Comparison of ENCODE assay signal across 22 mouse cellular contexts in genomic region chr3:97789317-97789716, GRCm38 (mm10).
DNase-seq lines count a peak whose midpoint lies in the region; ATAC-seq and TF ChIP-seq lines count a peak whose summit lies in the region.
"Had no signal": no experiment of that assay in that cellular context is flagged by ENCODE, and none has a peak within 500 bp of the region (broad histone marks: within the 10 kb centered on the region; RNA-seq: fewer than 3 reads in every experiment).

No protein-coding gene starts in this region.

- intact Hi-C loops in heart, postnatal 25 days (cut with DNase I): no loop called here

- CTCF ChIA-PET in Patski (lab: Charles Lee): no interaction called here

- H3K4me1 ChIP-seq in heart, postnatal 0 days (ENCODE audit: control insufficient read depth, insufficient read depth): peaks cover 15% of the 10 kb centered on the region; the same call in 1 of the 2 replicates
- H3K4me1 ChIP-seq in midbrain, embryonic 10.5 days: no peaks in the 10 kb centered on the region
- H3K4me1 ChIP-seq: liver, embryonic 13.5 days had no signal

- POLR2A ChIA-PET in Patski (lab: Charles Lee): no interaction called here

- H3K36me3 ChIP-seq in heart, postnatal 0 days (replicated peaks; ENCODE audit: control insufficient read depth, insufficient read depth, low read length): peaks cover 31% of the 10 kb centered on the region
- no peaks in the 10 kb centered on the region for H3K36me3 ChIP-seq in midbrain, embryonic 10.5 days
- H3K36me3 ChIP-seq: embryonic facial prominence, embryonic 12.5 days; liver, embryonic 13.5 days had no signal

- H3K27ac ChIP-seq in heart, postnatal 0 days (ENCODE audit: low read depth): no peak overlapping the region
- no peak overlapping the region for H3K27ac ChIP-seq in midbrain, embryonic 10.5 days (replicated peaks)
- H3K27ac ChIP-seq: embryonic facial prominence, embryonic 12.5 days; hindbrain, embryonic 14.5 days; layer of hippocampus, adult 2 months; liver, embryonic 13.5 days had no signal

- no peak overlapping the region for H3K4me2 ChIP-seq in heart, postnatal 0 days (ENCODE audit: low read depth, low read length)
- H3K4me2 ChIP-seq: embryonic facial prominence, embryonic 12.5 days; heart, embryonic 12.5 days; hindbrain, embryonic 14.5 days; liver, embryonic 13.5 days; lung, embryonic 14.5 days had no signal

- no peaks in the 10 kb centered on the region; the same call in 1 of the 2 replicates for H3K9me3 ChIP-seq in heart, postnatal 0 days (replicated peaks; ENCODE audit: control insufficient read depth, low read length)
- H3K9me3 ChIP-seq in midbrain, embryonic 10.5 days (replicated peaks): peaks cover 7% of the 10 kb centered on the region; the same call in 1 of the 2 replicates
- H3K9me3 ChIP-seq: heart, embryonic 12.5 days; liver, embryonic 13.5 days had no signal

- H3K27me3 ChIP-seq in heart, postnatal 0 days (ENCODE audit: control insufficient read depth, insufficient read depth, low read length): no peaks in the 10 kb centered on the region
- peaks cover 3% of the 10 kb centered on the region for H3K27me3 ChIP-seq in Patski
- no peaks in the 10 kb centered on the region for H3K27me3 ChIP-seq in midbrain, embryonic 10.5 days (ENCODE audit: low read depth, poor library complexity, severe bottlenecking)
- H3K27me3 ChIP-seq: embryonic facial prominence, embryonic 12.5 days; heart, embryonic 12.5 days; liver, embryonic 13.5 days had no signal

- TF ChIP-seq CTCF in heart, postnatal 0 days (IDR thresholded peaks at IDR 0.05; ENCODE audit: low read depth): peak; percentile 25
- peak; percentile 45 for TF ChIP-seq CTCF in Patski (IDR thresholded peaks at IDR 0.05)

- no peak for TF ChIP-seq EP300 in heart, postnatal 0 days (IDR thresholded peaks at IDR 0.05; ENCODE audit: low read depth)

- no peak overlapping the region for H3K9ac ChIP-seq in heart, postnatal 0 days (replicated peaks; ENCODE audit: low read depth, low read length)
- H3K9ac ChIP-seq: embryonic facial prominence, embryonic 12.5 days; heart, embryonic 12.5 days; hindbrain, embryonic 14.5 days; liver, embryonic 13.5 days; lung, embryonic 14.5 days had no signal

- no peak overlapping the region for H3K4me3 ChIP-seq in heart, postnatal 0 days (ENCODE audit: low read depth, low read length)
- no peak overlapping the region for H3K4me3 ChIP-seq in midbrain, embryonic 10.5 days
- H3K4me3 ChIP-seq: embryonic facial prominence, embryonic 12.5 days; heart, embryonic 12.5 days; layer of hippocampus, adult 2 months; liver, embryonic 13.5 days had no signal

- in situ Hi-C loops in Patski (cut with MboI; ENCODE audit: low pct_unique_long_range_greater_than_20kb): no loop called here

- no peak for DNase-seq in heart, postnatal 0 days (ENCODE audit: low spot score)
- no peak for DNase-seq in heart, postnatal 25 days (ENCODE audit: low spot score)
- DNase-seq in 3T3-L1 (ENCODE audit: low read depth, low spot score) (peak; percentile 11), A20 (ENCODE audit: low read depth, low spot score) (peak; percentile 37), Patski (ENCODE audit: low read depth, low spot score) (no peak)
- DNase-seq in midbrain, embryonic 10.5 days (ENCODE audit: low spot score): no peak
- no peak for DNase-seq in spleen, postnatal 14 days (ENCODE audit: low spot score in 2 of 2)
- DNase-seq: adrenal gland, postnatal 36 days; cerebellum, adult 9-11 months; heart, postnatal 36 days; kidney, adult 9 months; kidney, postnatal 25 days; layer of hippocampus, postnatal 36 days; liver, embryonic 13.5 days; lung, embryonic 14.5 days; lung, postnatal 4 days; thymus, adult 2 months had no signal

- ATAC-seq in heart, postnatal 0 days (ENCODE audit: insufficient read depth, low read depth): no peak
- no peak for ATAC-seq in Patski
- ATAC-seq: inflammation-experienced regulatory T-cells, adult 6 months had no signal

Comparison
In these comparisons a context has a peak if more than half of its experiments do, and no peak if none do; other contexts are left out.
1. DNase-seq: peak in 3T3-L1 (single experiment) and A20 (single experiment); none in heart, postnatal 0 days (single experiment), heart, postnatal 25 days (single experiment), Patski (single experiment), midbrain, embryonic 10.5 days (single experiment) and spleen, postnatal 14 days (0 of 2).